Mouse (Mus musculus) liver, adult 2 months (tissue): ENCODE measurements at regions not wholly inside any gene's neighbourhood (a gene's known extent, or its start where the extent isn't known, plus 50 kb on each side); places are given as distances from the start of the nearest gene placed in this dataset.

Source experiments
- DNase-seq: peaks from one replicate; pipeline ENCODE4 v3.0.0-alpha.2; 2011; ENCODE audit warnings: low read depth, low spot score; ENCODE audit errors: extremely low read depth
- H3K27ac ChIP-seq: fragments of 200-500 bp; replicated peaks from 2 replicates; pipeline ENCODE4 v1.5.1; 2012; ENCODE audit warnings: low read depth, mild to moderate bottlenecking, control low read depth, inconsistent platforms, low read length; ENCODE audit not compliant: insufficient read depth
- H3K27me3 ChIP-seq: fragments of 200-500 bp; 2 replicates; pipeline ENCODE4 v1.6.1; 2012; ENCODE audit warnings: mild to moderate bottlenecking, moderate library complexity, low read length, inconsistent platforms; ENCODE audit not compliant: control insufficient read depth, insufficient read depth
- H3K36me3 ChIP-seq: fragments of 200-500 bp; 2 replicates; pipeline ENCODE4 v1.6.1; 2012; ENCODE audit warnings: low read length, inconsistent platforms; ENCODE audit not compliant: control insufficient read depth, insufficient read depth
- H3K4me1 ChIP-seq: fragments of 200-500 bp; 2 replicates; pipeline ENCODE4 v1.6.1; 2011; ENCODE audit warnings: low read length; ENCODE audit not compliant: control insufficient read depth, insufficient read depth
- H3K4me3 ChIP-seq: fragments of 200-500 bp; 2 replicates; pipeline ENCODE4 v1.5.1; 2011; ENCODE audit warnings: low read depth, mild to moderate bottlenecking, control low read depth, low read length, moderate library complexity; ENCODE audit not compliant: insufficient read depth
- H3K79me2 ChIP-seq: fragments of 200-500 bp; 2 replicates; pipeline ENCODE4 v1.6.1; 2012; ENCODE audit warnings: inconsistent platforms, mild to moderate bottlenecking, low read length, moderate library complexity; ENCODE audit not compliant: control insufficient read depth, insufficient read depth
- H3K9ac ChIP-seq: fragments of 200-500 bp; 2 replicates; pipeline ENCODE4 v1.6.1; 2012; ENCODE audit warnings: low read depth, mild to moderate bottlenecking, control low read depth, inconsistent platforms, low read length
- CTCF ChIP-seq: fragments of 200-500 bp; IDR thresholded peaks from 2 replicates; pipeline ENCODE4 v1.5.1; 2011; ENCODE audit warnings: low read depth, low read length, control low read depth
- POLR2A ChIP-seq: fragments of 200-500 bp; IDR thresholded peaks from 2 replicates; pipeline ENCODE4 v1.6.1; 2011; ENCODE audit warnings: low read length, control low read depth; ENCODE audit not compliant: insufficient read depth; ENCODE audit errors: extremely low read depth

GRCm38 (mm10) chr4:7091201-7091814 lies 1147.5 kb downstream of the Car8 start:
- H3K36me3 ChIP-seq = no peaks in the 10 kb centered on the region
- no peak overlapping the region for H3K4me3 ChIP-seq
- TF ChIP-seq CTCF = no peak
- no peak for TF ChIP-seq POLR2A
- no peaks in the 10 kb centered on the region for H3K27me3 ChIP-seq
- DNase-seq = no peak
- H3K27ac ChIP-seq = no peak overlapping the region
- H3K79me2 ChIP-seq = no peaks in the 10 kb centered on the region
- H3K9ac ChIP-seq = no peak overlapping the region
- no peaks in the 10 kb centered on the region for H3K4me1 ChIP-seq
